Mouse (Mus musculus): Measurements from ENCODE around the gene Smim17.
"Not testable (repeated sequence)": the region's sequence is repeated elsewhere in the genome, so short reads cannot be mapped to it uniquely, and the experiment has no call there.

GRCm38 (mm10) chr7:6368146-6368545, 30.4 kb upstream of the Smim17 start:
- not testable (repeated sequence) for TF ChIP-seq CTCF (conservative IDR thresholded peaks at IDR 0.05; ENCODE audit: low read length); POU5F1 (IDR thresholded peaks at IDR 0.05; ENCODE audit: borderline replicate concordance, low read length)
